Mouse (Mus musculus) T-helper 2 cell (primary cell): Measurements from ENCODE around the gene Shb.

Experiments used
- in situ Hi-C: fragments of 300-600 bp; cut with MboI, MseI; formaldehyde crosslinking; loops from one replicate; pipeline ENCODE4 v1.15.1; 2025; ENCODE audit warnings: high pct_unique_total_duplicates

Shb gene

GRCm38 (mm10) chr4:45528355-45529198 is 3.7 kb downstream of the Shb start:
- in situ Hi-C loops = loop anchor here (10.0 kb wide), 1 partner anchor 764 kb away; no protein-coding TSS in a partner anchor

GRCm38 (mm10) chr4:45527562-45528354 is 4.5 kb downstream of the Shb start:
- in situ Hi-C loops = loop anchor here (10.0 kb wide), 1 partner anchor 763 kb away; no protein-coding TSS in a partner anchor

- in situ Hi-C loops = loop anchor here (10.0 kb wide), 1 partner anchor 762 kb away; no protein-coding TSS in a partner anchor
Measured at GRCm38 (mm10) chr4:45526846-45527561, 5.3 kb downstream of the Shb start.

GRCm38 (mm10) chr4:45526175-45526574 is 6.1 kb downstream of the Shb start:
- in situ Hi-C loops = loop anchor here (10.0 kb wide), 1 partner anchor 761 kb away; no protein-coding TSS in a partner anchor

GRCm38 (mm10) chr4:45525541-45525940 is 6.7 kb downstream of the Shb start:
- in situ Hi-C loops = loop anchor here (10.0 kb wide), 1 partner anchor 761 kb away; no protein-coding TSS in a partner anchor

- in situ Hi-C loops = loop anchor here (10.0 kb wide), 1 partner anchor 760 kb away; no protein-coding TSS in a partner anchor
Measured at GRCm38 (mm10) chr4:45524602-45525001, 7.7 kb downstream of the Shb start.

- in situ Hi-C loops = loop anchor here (10.0 kb wide), 1 partner anchor 759 kb away; no protein-coding TSS in a partner anchor
Measured at GRCm38 (mm10) chr4:45523360-45523759, 8.9 kb downstream of the Shb start.

GRCm38 (mm10) chr4:45522956-45523355 is 9.3 kb downstream of the Shb start:
- in situ Hi-C loops = loop anchor here (10.0 kb wide), 1 partner anchor 758 kb away; no protein-coding TSS in a partner anchor

GRCm38 (mm10) chr4:45522583-45522900 is 9.7 kb downstream of the Shb start:
- in situ Hi-C loops = loop anchor here (10.0 kb wide), 1 partner anchor 758 kb away; no protein-coding TSS in a partner anchor

GRCm38 (mm10) chr4:45521705-45522582 is 10.3 kb downstream of the Shb start:
- in situ Hi-C loops = loop anchor here (10.0 kb wide), 1 partner anchor 757 kb away; no protein-coding TSS in a partner anchor

- in situ Hi-C loops = loop anchor here (10.0 kb wide), 1 partner anchor 756 kb away; no protein-coding TSS in a partner anchor
Measured at GRCm38 (mm10) chr4:45520375-45520774, 11.9 kb downstream of the Shb start.

GRCm38 (mm10) chr4:45517399-45517798 is 14.9 kb downstream of the Shb start:
- in situ Hi-C loops = no loop called here

GRCm38 (mm10) chr4:45515894-45516293 is 16.4 kb downstream of the Shb start:
- in situ Hi-C loops = no loop called here

GRCm38 (mm10) chr4:45514406-45514805 is 17.9 kb downstream of the Shb start:
- in situ Hi-C loops = no loop called here

GRCm38 (mm10) chr4:45513791-45514293 is 18.4 kb downstream of the Shb start:
- in situ Hi-C loops = no loop called here

GRCm38 (mm10) chr4:45513340-45513739 is 18.9 kb downstream of the Shb start:
- in situ Hi-C loops = no loop called here

- in situ Hi-C loops = no loop called here
Measured at GRCm38 (mm10) chr4:45510163-45510562, 22.1 kb downstream of the Shb start.

- in situ Hi-C loops = no loop called here
Measured at GRCm38 (mm10) chr4:45509416-45509815, 22.9 kb downstream of the Shb start.

GRCm38 (mm10) chr4:45508469-45508868 is 23.8 kb downstream of the Shb start:
- in situ Hi-C loops = no loop called here

GRCm38 (mm10) chr4:45507476-45507875 is 24.8 kb downstream of the Shb start:
- in situ Hi-C loops = no loop called here
